Mouse (Mus musculus) bone marrow, adult 2 months (tissue): ENCODE results near the gene Grik4.

Experiments
- CTCF ChIP-seq: fragments of 200-500 bp; IDR thresholded peaks from 2 replicates; pipeline ENCODE4 v1.5.1; 2011; ENCODE audit warnings: low read length, control low read depth; ENCODE audit not compliant: control insufficient read depth, insufficient read depth
- POLR2A ChIP-seq: fragments of 200-500 bp; IDR thresholded peaks from 2 replicates; pipeline ENCODE4 v1.6.1; 2011; ENCODE audit warnings: low read depth, mild to moderate bottlenecking, control low read depth, low read length, borderline replicate concordance; ENCODE audit not compliant: control insufficient read depth

GRCm38 (mm10) chr9:42649872-42650271, 294.4 kb downstream of the Grik4 start:
- no peak for TF ChIP-seq CTCF
- no peak for TF ChIP-seq POLR2A
